Mouse (Mus musculus): ENCODE measurements at regions not wholly inside any gene's neighbourhood (a gene's known extent, or its start where the extent isn't known, plus 50 kb on each side); places are given as distances from the start of the nearest gene placed in this dataset.
A peak's percentile ranks its signal among the peaks of the same experiment; 100 is the strongest.

- TF ChIP-seq CTCF (IDR thresholded peaks at IDR 0.05) (peak; percentile 63), POLR2A (IDR thresholded peaks at IDR 0.05; ENCODE audit: insufficient read depth, low read depth, low read length) (no peak)
Measured at GRCm38 (mm10) chr1:41152516-41152915, 347.1 kb downstream of the Tmem182 start.

Measured in heart, adult 2 months (tissue).